ENCODE assay signal across 14 mouse cellular contexts in the genomic region with DNA sequence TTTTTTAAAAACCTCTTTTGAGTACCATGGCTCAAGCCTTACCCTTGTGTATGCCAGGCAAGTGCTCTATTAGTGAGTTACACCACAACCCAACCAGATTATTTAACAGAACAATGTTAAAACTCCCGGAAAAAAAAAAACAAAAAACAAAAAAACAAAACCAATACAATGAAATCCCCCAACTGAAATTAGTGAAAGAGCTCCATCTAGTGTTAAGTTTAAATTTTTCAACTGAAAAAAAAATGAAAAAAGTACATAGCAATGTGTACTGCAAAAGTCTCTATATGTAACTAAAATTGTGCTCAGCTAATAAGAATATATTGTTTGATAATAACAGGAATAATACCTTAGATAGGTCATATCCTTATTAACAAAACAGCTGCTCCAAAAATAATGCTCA. TPM values are rescaled to one million over a fixed set of nuclear protein-coding genes. Genes with fewer than 3 reads are reported as not detected.
A peak's percentile ranks its signal among the peaks of the same experiment; 100 is the strongest.
DNase-seq lines count a peak whose midpoint lies in the region; ATAC-seq and TF ChIP-seq lines count a peak whose summit lies in the region.
"Had no signal": no experiment of that assay in that cellular context is flagged by ENCODE, and none has a peak within 500 bp of the region (broad histone marks: within the 10 kb centered on the region; RNA-seq: fewer than 3 reads in every experiment).

No protein-coding gene starts in this region.

- no peak overlapping the region for H3K4me3 ChIP-seq in gastrocnemius, adult 2 months
- no peak overlapping the region for H3K4me3 ChIP-seq in lung, postnatal 0 days (ENCODE audit: low read depth, low read length)
- no peak overlapping the region for H3K4me3 ChIP-seq in neural tube, embryonic 15.5 days (replicated peaks)
- H3K4me3 ChIP-seq: lung, embryonic 15.5 days had no signal

- intact Hi-C loops in gastrocnemius, adult 2 months (cut with DNase I), result no loop called here
- intact Hi-C loops in gastrocnemius, postnatal 14 days (cut with DNase I; ENCODE audit: low total_unique reads), result loop anchor here (5.0 kb wide), 1 partner anchor 244 kb away; no protein-coding TSS in a partner anchor

- no peak overlapping the region for H3K4me2 ChIP-seq in lung, postnatal 0 days (replicated peaks; ENCODE audit: low read depth, low read length)
- no peak overlapping the region for H3K4me2 ChIP-seq in neural tube, embryonic 15.5 days
- H3K4me2 ChIP-seq: lung, embryonic 15.5 days had no signal

- DNase-seq in gastrocnemius, adult 2 months, result no peak
- no peak for DNase-seq in gastrocnemius, postnatal 14 days
- DNase-seq in lung, postnatal 0 days (ENCODE audit: low spot score), result peak; percentile 72
- no peak for DNase-seq in lung, postnatal 4 days
- DNase-seq in brain, adult 2 months (ENCODE audit: low read depth, low spot score), result peak; percentile 10
- no peak for DNase-seq in natural killer cell, adult 2 months (ENCODE audit: low spot score in 2 of 2)
- no peak for DNase-seq in thymus, postnatal 25 days
- DNase-seq: adrenal gland, postnatal 36 days; cerebellum, adult 9-11 months; gastrocnemius, postnatal 10 days; kidney, adult 9 months; thymus, postnatal 4 days had no signal

- H3K4me1 ChIP-seq in lung, postnatal 0 days (ENCODE audit: insufficient read depth, low read depth, low read length), result no peaks in the 10 kb centered on the region
- H3K4me1 ChIP-seq in neural tube, embryonic 15.5 days, result no peaks in the 10 kb centered on the region
- H3K4me1 ChIP-seq: lung, embryonic 15.5 days had no signal

- H3K9ac ChIP-seq in lung, postnatal 0 days (replicated peaks; ENCODE audit: low read depth), result no peak overlapping the region
- H3K9ac ChIP-seq in neural tube, embryonic 15.5 days (replicated peaks), result no peak overlapping the region
- H3K9ac ChIP-seq: lung, embryonic 15.5 days had no signal

- H3K27ac ChIP-seq in gastrocnemius, adult 2 months, result no peak overlapping the region
- no peak overlapping the region for H3K27ac ChIP-seq in lung, postnatal 0 days (ENCODE audit: low read length)
- no peak overlapping the region for H3K27ac ChIP-seq in neural tube, embryonic 15.5 days (replicated peaks)
- H3K27ac ChIP-seq: lung, embryonic 15.5 days had no signal

- no peak for TF ChIP-seq EP300 in lung, postnatal 0 days (IDR thresholded peaks at IDR 0.05)

- H3K36me3 ChIP-seq in lung, postnatal 0 days (ENCODE audit: insufficient read depth, low read length), result peaks cover 25% of the 10 kb centered on the region
- H3K36me3 ChIP-seq in neural tube, embryonic 15.5 days, result peaks cover 59% of the 10 kb centered on the region

- no peak for ATAC-seq in lung, postnatal 0 days
- ATAC-seq in neural tube, embryonic 15.5 days (ENCODE audit: low FRiP score), result no peak

- no peaks in the 10 kb centered on the region for H3K9me3 ChIP-seq in lung, postnatal 0 days (ENCODE audit: low read length)
- no peaks in the 10 kb centered on the region for H3K9me3 ChIP-seq in neural tube, embryonic 15.5 days (replicated peaks)
- H3K9me3 ChIP-seq: lung, embryonic 15.5 days had no signal

- 22% methylated on average over 1 of the region's 1 CpGs for WGBS in lung, postnatal 0 days
- WGBS in neural tube, embryonic 15.5 days, result 29% methylated on average over 1 of the region's 1 CpGs

- TF ChIP-seq CTCF in gastrocnemius, adult 2 months (IDR thresholded peaks at IDR 0.05), result peak; percentile 80
- TF ChIP-seq CTCF in lung, postnatal 0 days (IDR thresholded peaks at IDR 0.05), result peak; percentile 49

- no peaks in the 10 kb centered on the region for H3K27me3 ChIP-seq in lung, postnatal 0 days (replicated peaks; ENCODE audit: insufficient read depth, low read length)
- H3K27me3 ChIP-seq in neural tube, embryonic 15.5 days (replicated peaks), result no peaks in the 10 kb centered on the region
- H3K27me3 ChIP-seq: lung, embryonic 15.5 days had no signal

RNA-seq across cellular contexts. Expression of a gene that starts 18.1 kb away (rescaled TPM):
- 10 to 100 TPM; 22.1 to 23.2 TPM for total RNA-seq in gastrocnemius, adult 2 months (2021)
- total RNA-seq in gastrocnemius, postnatal 14 days (2021), result 10 to 100 TPM; 16.4 to 16.8 TPM
- polyA plus RNA-seq in lung, postnatal 0 days (2015; fragmentation: Nextera tagmentation; extraction: Ambion mirVana), result 9.6 and 11.2 TPM in 2 replicates
- 17.0 TPM in 2 replicates for polyA plus RNA-seq in neural tube, embryonic 15.5 days (2015; fragmentation: Nextera tagmentation; extraction: Ambion mirVana)

Comparison
In these comparisons a context has a peak if more than half of its experiments do, and no peak if none do; other contexts are left out.
1. DNase-seq: peak in lung, postnatal 0 days (single experiment) and brain, adult 2 months (single experiment); none in gastrocnemius, adult 2 months (single experiment), gastrocnemius, postnatal 14 days (single experiment), lung, postnatal 4 days (0 of 2), natural killer cell, adult 2 months (0 of 2) and thymus, postnatal 25 days (single experiment).